Comparison of ENCODE assay signal across 8 mouse cellular contexts in genomic region chr12:69476631-69477091, GRCm38 (mm10).
A peak's percentile ranks its signal among the peaks of the same experiment; 100 is the strongest.
DNase-seq lines count a peak whose midpoint lies in the region; ATAC-seq and TF ChIP-seq lines count a peak whose summit lies in the region.

No protein-coding gene starts in this region.

- peak overlapping the region; percentile 82 for H3K27ac ChIP-seq in forebrain, embryonic 10.5 days
- no peak overlapping the region for H3K27ac ChIP-seq in intestine, embryonic 15.5 days

- H3K79me2 ChIP-seq in myocyte (ENCODE audit: control insufficient read depth, insufficient read depth): no peaks in the 10 kb centered on the region

- no peak overlapping the region for H3ac ChIP-seq in myocyte (ENCODE audit: control insufficient read depth, insufficient read length)

- H3K4me2 ChIP-seq in intestine, embryonic 15.5 days (replicated peaks): peak overlapping the region; percentile 34
- H3K4me2 ChIP-seq in myocyte (ENCODE audit: low read depth): peak overlapping the region; percentile 22

- peak overlapping the region; percentile 39 for H3K4me3 ChIP-seq in forebrain, embryonic 10.5 days
- H3K4me3 ChIP-seq in intestine, embryonic 15.5 days (replicated peaks): no peak overlapping the region
- H3K4me3 ChIP-seq in myocyte: no peak overlapping the region

- H3K9me3 ChIP-seq in forebrain, embryonic 10.5 days: no peaks in the 10 kb centered on the region
- H3K9me3 ChIP-seq in intestine, embryonic 15.5 days: no peaks in the 10 kb centered on the region

- DNase-seq in cerebellum, adult 18-20 months: peak; percentile 49 to 51
- no peak for DNase-seq in cerebellum, adult 11-12 months
- peak; percentile 59 to 62 for DNase-seq in B cell, adult 2 months
- DNase-seq in forebrain, embryonic 10.5 days (ENCODE audit: extremely low spot score, low spot score): peak; percentile 33
- DNase-seq in adrenal gland, adult 2 months: no peak
- no peak for DNase-seq in urinary bladder, adult 18-20 months (ENCODE audit: low spot score in 2 of 2)

- H3K27me3 ChIP-seq in forebrain, embryonic 10.5 days (ENCODE audit: poor library complexity, severe bottlenecking): peaks cover 22% of the 10 kb centered on the region
- no peaks in the 10 kb centered on the region for H3K27me3 ChIP-seq in intestine, embryonic 15.5 days (replicated peaks)
- H3K27me3 ChIP-seq in myocyte (ENCODE audit: control insufficient read depth, insufficient read depth, insufficient read length): no peaks in the 10 kb centered on the region

- WGBS in forebrain, embryonic 10.5 days: 7% methylated on average over 18 of the region's 18 CpGs
- WGBS in intestine, embryonic 15.5 days: 22% methylated on average over 18 of the region's 18 CpGs

- H3K9ac ChIP-seq in intestine, embryonic 15.5 days: no peak overlapping the region

- peaks cover 53% of the 10 kb centered on the region for H3K4me1 ChIP-seq in forebrain, embryonic 10.5 days
- H3K4me1 ChIP-seq in intestine, embryonic 15.5 days (replicated peaks): peaks cover 17% of the 10 kb centered on the region

- no peaks in the 10 kb centered on the region for H3K36me3 ChIP-seq in forebrain, embryonic 10.5 days (replicated peaks)
- H3K36me3 ChIP-seq in intestine, embryonic 15.5 days: no peaks in the 10 kb centered on the region
- no peaks in the 10 kb centered on the region for H3K36me3 ChIP-seq in myocyte (ENCODE audit: control insufficient read depth, insufficient read depth)

- no peak for TF ChIP-seq POLR2A in myocyte (IDR thresholded peaks at IDR 0.05; ENCODE audit: insufficient read length, low read depth)

- no peak for ATAC-seq in intestine, embryonic 15.5 days

TF ChIP-seq in myocyte, 11 proteins besides CTCF, POLR2A, EP300 and RAD21:
- no peak for TF ChIP-seq SRF (IDR thresholded peaks at IDR 0.05; ENCODE audit: control insufficient read depth, insufficient read length, low read depth)
- TF ChIP-seq E2F4 (IDR thresholded peaks at IDR 0.05; ENCODE audit: insufficient read depth): no peak
- no peak for TF ChIP-seq TCF12 (IDR thresholded peaks at IDR 0.05; ENCODE audit: insufficient read depth, poor library complexity, severe bottlenecking)
- peak in 1 of 3 experiments; percentile 33 for TF ChIP-seq MYOG (IDR thresholded peaks at IDR 0.05; ENCODE audit: control insufficient read depth in 1 of 3, insufficient read depth in 1 of 3, insufficient read length in 2 of 3, low read depth in 2 of 3)
- no peak for TF ChIP-seq POLR2AphosphoS2 (IDR thresholded peaks at IDR 0.05; ENCODE audit: insufficient read length, low read depth)
- no peak for TF ChIP-seq TCF3 (IDR thresholded peaks at IDR 0.05; ENCODE audit: insufficient read length, low read depth)
- TF ChIP-seq MYOD1 (IDR thresholded peaks at IDR 0.05; ENCODE audit: control insufficient read depth in 1 of 3, insufficient read length in 2 of 3, low read depth in 2 of 3): peak in 1 of 3 experiments; percentile 42
- TF ChIP-seq CEBPB (IDR thresholded peaks at IDR 0.05; ENCODE audit: insufficient read depth, poor library complexity, severe bottlenecking): no peak
- TF ChIP-seq MAX (IDR thresholded peaks at IDR 0.05; ENCODE audit: low read depth): no peak
- TF ChIP-seq REST (IDR thresholded peaks at IDR 0.05; ENCODE audit: insufficient read depth, insufficient read length): no peak
- TF ChIP-seq USF1 (IDR thresholded peaks at IDR 0.05; ENCODE audit: low read depth): no peak

Comparison
In these comparisons a context has a peak if more than half of its experiments do, and no peak if none do; other contexts are left out.
1. DNase-seq: peak in cerebellum, adult 18-20 months (2 of 2), B cell, adult 2 months (2 of 2) and forebrain, embryonic 10.5 days (single experiment); none in cerebellum, adult 11-12 months (single experiment), adrenal gland, adult 2 months (single experiment) and urinary bladder, adult 18-20 months (0 of 2).